Mouse (Mus musculus) C2C12 (cell line): ENCODE measurements around the gene Bcas3. TPM values are rescaled to one million over a fixed set of nuclear protein-coding genes. Genes with fewer than 3 reads are reported as not detected.

Source experiments
- H3K27me3 ChIP-seq: one replicate; pipeline ENCODE4 v1.6.1; 2011; ENCODE audit not compliant: control insufficient read depth, insufficient read depth, insufficient read length
- H3K36me3 ChIP-seq: one replicate; pipeline ENCODE4 v1.6.1; 2011; ENCODE audit not compliant: control insufficient read depth, insufficient read depth
- H3K4me3 ChIP-seq: one replicate; pipeline ENCODE4 v1.5.1; 2011; ENCODE audit warnings: mild to moderate bottlenecking, control low read depth; ENCODE audit not compliant: poor library complexity, insufficient read depth, severe bottlenecking
- H3K79me2 ChIP-seq: one replicate; pipeline ENCODE4 v1.6.1; 2011; ENCODE audit not compliant: control insufficient read depth, insufficient read depth
- H3K79me3 ChIP-seq: one replicate; pipeline ENCODE4 v1.6.1; 2011; ENCODE audit warnings: low read depth, control low read depth
- H3ac ChIP-seq: one replicate; pipeline ENCODE3; 2011; ENCODE audit warnings: low read depth; ENCODE audit not compliant: control insufficient read depth, insufficient read length
- CEBPB ChIP-seq: IDR thresholded peaks from one replicate; pipeline ENCODE4 v1.6.1; 2011; ENCODE audit warnings: low read depth, mild to moderate bottlenecking, control low read depth, moderate library complexity
- CTCF ChIP-seq: IDR thresholded peaks from one replicate; pipeline ENCODE4 v1.5.1; 2011; ENCODE audit not compliant: control insufficient read depth, insufficient read depth, insufficient read length
- FOSL1 ChIP-seq: IDR thresholded peaks from one replicate; pipeline ENCODE4 v1.8.0; 2011; ENCODE audit warnings: mild to moderate bottlenecking, low read length; ENCODE audit not compliant: poor library complexity, insufficient read depth, severe bottlenecking
- MAX ChIP-seq: IDR thresholded peaks from one replicate; pipeline ENCODE4 v1.6.1; 2011; ENCODE audit warnings: mild to moderate bottlenecking, control low read depth
- MYOD1 ChIP-seq: IDR thresholded peaks from one replicate; pipeline ENCODE4 v1.6.1; 2011; ENCODE audit warnings: low read depth; ENCODE audit not compliant: control insufficient read depth, insufficient read length
- MYOG ChIP-seq: IDR thresholded peaks from one replicate; pipeline ENCODE4 v1.6.1; 2011; ENCODE audit not compliant: control insufficient read depth, insufficient read length; ENCODE audit errors: extremely low read depth
- USF1 ChIP-seq: IDR thresholded peaks from one replicate; pipeline ENCODE4 v1.6.1; 2011; ENCODE audit warnings: low read depth, mild to moderate bottlenecking, control low read depth, moderate library complexity
- polyA plus RNA-seq: library from polyadenylated mRNA; unstranded; fragments of >200 nt; fragmentation: generic; extraction: Trizol; gene quantifications from one replicate; pipeline ENCODE4 v1.2.1, GENCODE M21; 2012; ENCODE audit warnings: missing spikeins

Bcas3 gene
- polyA plus RNA-seq, 1 experiment = 11.1 TPM

GRCm38 (mm10) chr11:85746373-85746772 is 393.4 kb downstream of the Bcas3 start:
- no peaks in the 10 kb centered on the region for H3K79me2 ChIP-seq
- H3K36me3 ChIP-seq = no peaks in the 10 kb centered on the region
- H3ac ChIP-seq = no peak overlapping the region
- no peak for TF ChIP-seq FOSL1
- TF ChIP-seq USF1 = no peak
- no peak for TF ChIP-seq CTCF
- no peak for TF ChIP-seq CEBPB
- no peak for TF ChIP-seq MYOD1
- TF ChIP-seq MAX = no peak
- no peak for TF ChIP-seq MYOG
- no peak overlapping the region for H3K4me3 ChIP-seq
- no peaks in the 10 kb centered on the region for H3K27me3 ChIP-seq
- H3K79me3 ChIP-seq = no peaks in the 10 kb centered on the region

- Histone ChIP-seq H3K36me3 (no peaks in the 10 kb centered on the region), H3ac (no peak overlapping the region), H3K79me2 (no peaks in the 10 kb centered on the region), H3K4me3 (no peak overlapping the region), H3K27me3 (no peaks in the 10 kb centered on the region), H3K79me3 (no peaks in the 10 kb centered on the region)
- TF ChIP-seq MYOG (no peak), FOSL1 (no peak), CEBPB (no peak), USF1 (no peak), MAX (no peak), MYOD1 (no peak), CTCF (no peak)
These were observed 395.9 kb downstream of the Bcas3 start for GRCm38 (mm10) chr11:85748891-85749290.

GRCm38 (mm10) chr11:85751171-85751570 is 398.2 kb downstream of the Bcas3 start:
- Histone ChIP-seq H3K79me2 (no peaks in the 10 kb centered on the region), H3K27me3 (no peaks in the 10 kb centered on the region)
- no peak for TF ChIP-seq MAX
- no peak for TF ChIP-seq MYOD1
- no peak for TF ChIP-seq USF1
- no peak for TF ChIP-seq FOSL1
- TF ChIP-seq CEBPB = no peak
- no peak for TF ChIP-seq CTCF
- TF ChIP-seq MYOG = no peak

GRCm38 (mm10) chr11:85754631-85755502 is 401.9 kb downstream of the Bcas3 start:
- H3K79me2 ChIP-seq = no peaks in the 10 kb centered on the region

More at GRCm38 (mm10) chr11:85751171-85751570, 398.2 kb downstream of the Bcas3 start:
- Histone ChIP-seq H3ac (no peak overlapping the region), H3K36me3 (no peaks in the 10 kb centered on the region), H3K79me3 (no peaks in the 10 kb centered on the region), H3K4me3 (no peak overlapping the region)

GRCm38 (mm10) chr11:85755503-85756044 is 402.6 kb downstream of the Bcas3 start:
- H3K79me2 ChIP-seq = no peaks in the 10 kb centered on the region
- H3ac ChIP-seq = no peak overlapping the region
- H3K4me3 ChIP-seq = no peak overlapping the region
- no peak for TF ChIP-seq MYOD1
- TF ChIP-seq USF1 = no peak
- no peak for TF ChIP-seq FOSL1
- no peak for TF ChIP-seq MAX
- TF ChIP-seq MYOG = no peak
- no peak for TF ChIP-seq CEBPB
- no peaks in the 10 kb centered on the region for H3K27me3 ChIP-seq
- H3K36me3 ChIP-seq = no peaks in the 10 kb centered on the region
- H3K79me3 ChIP-seq = no peaks in the 10 kb centered on the region

More at GRCm38 (mm10) chr11:85754631-85755502, 401.9 kb downstream of the Bcas3 start:
- H3ac ChIP-seq = no peak overlapping the region
- H3K27me3 ChIP-seq = no peaks in the 10 kb centered on the region
- no peaks in the 10 kb centered on the region for H3K36me3 ChIP-seq
- TF ChIP-seq MYOG (no peak), CTCF (no peak), MAX (no peak), FOSL1 (no peak), USF1 (no peak), CEBPB (no peak)
- H3K4me3 ChIP-seq = no peak overlapping the region
- H3K79me3 ChIP-seq = no peaks in the 10 kb centered on the region
